Comparison of ENCODE assay signal across 8 mouse cellular contexts in the genomic region with DNA sequence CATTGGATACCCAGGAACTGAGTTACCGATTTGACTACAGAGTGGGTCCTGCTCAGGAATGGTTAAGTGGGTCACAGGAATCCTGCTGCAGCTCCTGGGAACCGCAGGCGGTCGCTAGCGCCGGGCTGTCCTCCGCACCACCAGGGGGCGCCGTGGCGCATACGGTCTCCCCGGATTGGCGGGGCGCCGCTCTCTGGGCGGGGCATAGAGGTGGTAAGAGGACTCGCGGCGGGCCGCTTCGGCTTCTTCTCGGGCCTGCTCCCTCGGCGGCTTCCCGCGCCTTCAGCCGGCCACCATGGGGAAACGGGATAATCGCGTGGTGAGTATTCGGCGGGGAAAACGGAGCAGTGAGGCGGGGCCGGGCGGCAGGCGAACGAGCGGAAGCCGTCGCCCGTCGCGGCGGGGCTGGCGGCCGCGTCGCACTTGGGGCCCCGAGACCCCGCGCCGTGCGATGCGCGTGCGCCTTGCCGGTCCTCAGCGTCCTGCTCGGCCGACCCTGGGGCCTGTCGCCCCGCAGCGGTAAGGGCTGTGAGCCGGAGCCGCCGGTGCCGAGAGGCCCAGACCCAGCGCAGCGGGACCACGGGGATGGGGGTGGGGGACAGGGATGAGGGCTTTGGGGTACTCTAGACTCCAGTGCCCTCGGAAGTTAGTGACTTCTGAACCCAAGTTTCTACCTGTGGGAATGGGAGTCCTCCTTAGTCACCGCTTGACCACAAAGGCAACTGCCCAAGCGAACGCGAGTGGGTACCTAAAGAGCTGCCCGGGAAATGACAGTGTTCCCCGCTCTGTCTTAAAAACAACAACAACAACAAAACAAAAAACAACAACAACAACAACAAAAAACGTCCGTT. TPM values are rescaled to one million over a fixed set of nuclear protein-coding genes. Genes with fewer than 3 reads are reported as not detected.
DNase-seq lines count a peak whose midpoint lies in the region; ATAC-seq and TF ChIP-seq lines count a peak whose summit lies in the region.

A gene (plus strand): TSS at position 205 of the 851 bp plus-strand sequence.

- peak; percentile 97 for DNase-seq in MEL (ENCODE audit: low read depth, low spot score)
- DNase-seq in cerebellum, adult 2 months = peak; percentile 91 to 96
- DNase-seq in forelimb bud, embryonic 11.5 days (ENCODE audit: low read depth, low spot score) = peak; percentile 95
- DNase-seq in hindbrain, embryonic 10.5 days (ENCODE audit: low spot score) = peak; percentile 96
- DNase-seq in layer of hippocampus, adult 9-11 months = peak; percentile 92
- DNase-seq in lung, postnatal 0 days (ENCODE audit: low spot score) = peak; percentile 95
- DNase-seq in ovary, postnatal 14 days (ENCODE audit: low spot score) = peak; percentile 100
- peak; percentile 96 for DNase-seq in thymus, postnatal 14 days

- peak; percentile 97 for ATAC-seq in lung, postnatal 0 days

- TF ChIP-seq CTCF in MEL (IDR thresholded peaks at IDR 0.05 in 2 of 3, conservative IDR thresholded peaks at IDR 0.05 in 1 of 3; ENCODE audit: control insufficient read depth in 1 of 3, insufficient read depth in 1 of 3, low read depth in 2 of 3, low read length in 3 of 3, poor library complexity in 1 of 3, severe bottlenecking in 1 of 3) = peak; percentile 90 to 99 (median 94)
- TF ChIP-seq CTCF in cerebellum, adult 2 months (IDR thresholded peaks at IDR 0.05; ENCODE audit: borderline replicate concordance, insufficient read depth, low read depth, low read length) = peak; percentile 73
- TF ChIP-seq CTCF in lung, postnatal 0 days (IDR thresholded peaks at IDR 0.05) = peak; percentile 98

- peak in 1 of 2 experiments; percentile 32; a peak in 1 of 4 replicates for TF ChIP-seq EP300 in MEL (IDR thresholded peaks at IDR 0.05; ENCODE audit: low read depth in 1 of 2, low read length in 2 of 2)
- TF ChIP-seq EP300 in lung, postnatal 0 days (IDR thresholded peaks at IDR 0.05) = no peak

- peak; percentile 94 to 96 for TF ChIP-seq POLR2A in MEL (IDR thresholded peaks at IDR 0.05; ENCODE audit: control insufficient read depth in 1 of 2, insufficient read depth in 1 of 2, low read depth in 1 of 2, low read length in 2 of 2, poor library complexity in 1 of 2)
- TF ChIP-seq POLR2A in cerebellum, adult 2 months (IDR thresholded peaks at IDR 0.05; ENCODE audit: borderline replicate concordance, insufficient read depth, low read length) = peak; percentile 53; the same call in 1 of the 2 replicates

- H3K36me3 ChIP-seq in MEL (ENCODE audit: control insufficient read depth in 1 of 2, insufficient read depth in 2 of 2, low read length in 2 of 2) = peaks cover 11 to 33% of the 10 kb centered on the region in 2 experiments
- H3K36me3 ChIP-seq in hindbrain, embryonic 10.5 days = peaks cover 24% of the 10 kb centered on the region
- H3K36me3 ChIP-seq in lung, postnatal 0 days (ENCODE audit: insufficient read depth, low read length) = no peaks in the 10 kb centered on the region

- H3K27ac ChIP-seq in MEL (ENCODE audit: control insufficient read depth, low read depth, low read length) = peak within 1 kb of the TSS; percentile 79
- H3K27ac ChIP-seq in cerebellum, adult 2 months (ENCODE audit: insufficient read depth, low read length) = peak within 1 kb of the TSS; percentile 85
- peak within 1 kb of the TSS; percentile 98 for H3K27ac ChIP-seq in hindbrain, embryonic 10.5 days
- peak within 1 kb of the TSS; percentile 82 for H3K27ac ChIP-seq in lung, postnatal 0 days (ENCODE audit: low read length)

- H3K79me2 ChIP-seq in MEL (ENCODE audit: control insufficient read depth, insufficient read depth, low read length, poor library complexity) = peaks cover 45% of the 10 kb centered on the region

- H3K9me3 ChIP-seq in MEL (replicated peaks; ENCODE audit: insufficient read depth, low read length) = no peaks in the 10 kb centered on the region
- H3K9me3 ChIP-seq in hindbrain, embryonic 10.5 days = peaks cover 6% of the 10 kb centered on the region; the same call in 1 of the 2 replicates
- no peaks in the 10 kb centered on the region for H3K9me3 ChIP-seq in lung, postnatal 0 days (ENCODE audit: low read length)

- WGBS in cerebellum, adult 2 months = under 1% methylated on average over 73 of the region's 80 CpGs
- under 1% methylated on average over 80 of the region's 80 CpGs for WGBS in hindbrain, embryonic 10.5 days
- 2% methylated on average over 77 of the region's 80 CpGs for WGBS in lung, postnatal 0 days

- H3K4me2 ChIP-seq in lung, postnatal 0 days (replicated peaks; ENCODE audit: low read depth, low read length) = peak within 1 kb of the TSS; percentile 73

- no peaks in the 10 kb centered on the region for H3K27me3 ChIP-seq in MEL (ENCODE audit: control insufficient read depth in 1 of 2, insufficient read depth in 2 of 2, low read length in 2 of 2)
- no peaks in the 10 kb centered on the region for H3K27me3 ChIP-seq in cerebellum, adult 2 months (ENCODE audit: control insufficient read depth, insufficient read depth, low read length)
- H3K27me3 ChIP-seq in hindbrain, embryonic 10.5 days (ENCODE audit: insufficient read depth, poor library complexity, severe bottlenecking) = no peaks in the 10 kb centered on the region
- H3K27me3 ChIP-seq in lung, postnatal 0 days (replicated peaks; ENCODE audit: insufficient read depth, low read length) = no peaks in the 10 kb centered on the region

- peaks cover 16 to 24% of the 10 kb centered on the region in 2 experiments for H3K4me1 ChIP-seq in MEL (ENCODE audit: control insufficient read depth in 1 of 2, insufficient read depth in 2 of 2, low read length in 2 of 2)
- H3K4me1 ChIP-seq in cerebellum, adult 2 months (ENCODE audit: control insufficient read depth, insufficient read depth, low read length) = peaks cover 8% of the 10 kb centered on the region
- peaks cover 15% of the 10 kb centered on the region for H3K4me1 ChIP-seq in hindbrain, embryonic 10.5 days (replicated peaks)
- H3K4me1 ChIP-seq in lung, postnatal 0 days (ENCODE audit: insufficient read depth, low read depth, low read length) = peaks cover 5% of the 10 kb centered on the region; the same call in 1 of the 2 replicates

- peak within 1 kb of the TSS; percentile 96 for H3K9ac ChIP-seq in MEL (ENCODE audit: control insufficient read depth, low read depth, low read length, poor library complexity, severe bottlenecking)
- H3K9ac ChIP-seq in lung, postnatal 0 days (replicated peaks; ENCODE audit: low read depth) = peak within 1 kb of the TSS; percentile 92

- H3K4me3 ChIP-seq in MEL (ENCODE audit: control insufficient read depth in 1 of 2, insufficient read depth in 1 of 2, low read depth in 2 of 2, low read length in 2 of 2) = peak within 1 kb of the TSS; percentile 84 to 88
- H3K4me3 ChIP-seq in cerebellum, adult 2 months (replicated peaks; ENCODE audit: insufficient read depth, low read depth, low read length) = peak within 1 kb of the TSS; percentile 70
- peak within 1 kb of the TSS; percentile 86 for H3K4me3 ChIP-seq in hindbrain, embryonic 10.5 days
- peak within 1 kb of the TSS; percentile 82 for H3K4me3 ChIP-seq in lung, postnatal 0 days (ENCODE audit: low read depth, low read length)

- TF ChIP-seq RAD21 in MEL (IDR thresholded peaks at IDR 0.05; ENCODE audit: low read depth, low read length) = no peak

TF ChIP-seq in MEL, 35 proteins besides CTCF, POLR2A, EP300 and RAD21:
- peak; percentile 92; the same call in 1 of the 2 replicates for TF ChIP-seq UBTF (IDR thresholded peaks at IDR 0.05; ENCODE audit: borderline replicate concordance, insufficient read depth, low read depth, low read length)
- peak; percentile 75 for TF ChIP-seq POLR2AphosphoS2 (IDR thresholded peaks at IDR 0.05; ENCODE audit: low read length)
- peak; percentile 96 for TF ChIP-seq CHD1 (IDR thresholded peaks at IDR 0.05; ENCODE audit: low read depth, low read length)
- peak; percentile 73 for TF ChIP-seq NRF1 (IDR thresholded peaks at IDR 0.05; ENCODE audit: insufficient read depth, low read depth, low read length, poor library complexity, severe bottlenecking)
- TF ChIP-seq TBP (IDR thresholded peaks at IDR 0.05; ENCODE audit: low read depth, low read length) = peak; percentile 91
- peak; percentile 94 for TF ChIP-seq NELFE (IDR thresholded peaks at IDR 0.05; ENCODE audit: low read depth, low read length)
- TF ChIP-seq TCF12 (IDR thresholded peaks at IDR 0.05; ENCODE audit: low read depth, low read length) = peak; percentile 78
- TF ChIP-seq ZMIZ1 (IDR thresholded peaks at IDR 0.05; ENCODE audit: low read depth, low read length) = 0 out of 2 replicates have a peak, but pooled peaks have one; percentile 35
- TF ChIP-seq MAFK (IDR thresholded peaks at IDR 0.05; ENCODE audit: borderline replicate concordance, low read depth, low read length) = no peak
- no peak for TF ChIP-seq ZNF384 (IDR thresholded peaks at IDR 0.05; ENCODE audit: low read depth, low read length)
- peak; percentile 73 for TF ChIP-seq MXI1 (IDR thresholded peaks at IDR 0.05; ENCODE audit: low read depth, low read length)
- no peak for TF ChIP-seq E2F4 (IDR thresholded peaks at IDR 0.05; ENCODE audit: borderline replicate concordance, low read depth, low read length)
- TF ChIP-seq CHD2 (IDR thresholded peaks at IDR 0.05; ENCODE audit: low read length) = no peak
- 0 out of 2 replicates have a peak, but pooled peaks have one; percentile 13 for TF ChIP-seq ETS1 (IDR thresholded peaks at IDR 0.05; ENCODE audit: low read depth, low read length)
- TF ChIP-seq SMC3 (IDR thresholded peaks at IDR 0.05; ENCODE audit: low read depth, low read length) = peak; percentile 40; the same call in 1 of the 2 replicates
- TF ChIP-seq USF1 (IDR thresholded peaks at IDR 0.05; ENCODE audit: low read depth, low read length) = no peak
- TF ChIP-seq HCFC1 (IDR thresholded peaks at IDR 0.05; ENCODE audit: low read depth, low read length) = peak; percentile 87
- peak; percentile 60; the same call in 1 of the 2 replicates for TF ChIP-seq GABPA (IDR thresholded peaks at IDR 0.05; ENCODE audit: low read depth, low read length)
- peak; percentile 17 for TF ChIP-seq SIN3A (IDR thresholded peaks at IDR 0.05; ENCODE audit: low read length)

RNA-seq across cellular contexts. Expression of the gene that starts here (rescaled TPM):
- total RNA-seq in MEL (2012; rRNA removed) = 36.2 and 39.4 TPM in 2 replicates
- 10 to 100 TPM in 1 of 2 experiments, not detected in 1; 56.0 TPM for polyA plus RNA-seq in MEL (2012; ENCODE audit: insufficient read depth in 1 of 2, insufficient read length in 2 of 2, low read depth in 1 of 2, low replicate concordance in 2 of 2, missing spikeins in 1 of 2)
- 29.6 and 30.6 TPM in 2 replicates for polyA plus RNA-seq in cerebellum, adult 2 months (2012; rRNA removed)
- 24.5 and 35.5 TPM in 2 replicates for polyA plus RNA-seq in hindbrain, embryonic 10.5 days (2016; fragmentation: Nextera tagmentation; extraction: Ambion mirVana)
- 21.0 and 22.2 TPM in 2 replicates for polyA plus RNA-seq in lung, postnatal 0 days (2015; fragmentation: Nextera tagmentation; extraction: Ambion mirVana)

Comparison
In these comparisons a context has a peak if more than half of its experiments do, and no peak if none do; other contexts are left out.
1. Peak in every context shown above with its lines: DNase-seq, ATAC-seq, H3K4me3 ChIP-seq and H3K27ac ChIP-seq.